Mouse (Mus musculus) heart, adult 2 months (tissue): ENCODE results near the gene Tsg101.

Experiments used
- CTCF ChIP-seq: fragments of 200-600 bp; IDR thresholded peaks from 2 replicates; pipeline ENCODE4 v1.8.1; 2022; ENCODE audit warnings: antibody characterized with exemption, mild to moderate bottlenecking, moderate library complexity
- EP300 ChIP-seq: fragments of 200-500 bp; IDR thresholded peaks from 2 replicates; pipeline ENCODE4 v1.6.1; 2011; ENCODE audit warnings: low read depth, low read length, control low read depth; ENCODE audit not compliant: insufficient read depth

DNA sequence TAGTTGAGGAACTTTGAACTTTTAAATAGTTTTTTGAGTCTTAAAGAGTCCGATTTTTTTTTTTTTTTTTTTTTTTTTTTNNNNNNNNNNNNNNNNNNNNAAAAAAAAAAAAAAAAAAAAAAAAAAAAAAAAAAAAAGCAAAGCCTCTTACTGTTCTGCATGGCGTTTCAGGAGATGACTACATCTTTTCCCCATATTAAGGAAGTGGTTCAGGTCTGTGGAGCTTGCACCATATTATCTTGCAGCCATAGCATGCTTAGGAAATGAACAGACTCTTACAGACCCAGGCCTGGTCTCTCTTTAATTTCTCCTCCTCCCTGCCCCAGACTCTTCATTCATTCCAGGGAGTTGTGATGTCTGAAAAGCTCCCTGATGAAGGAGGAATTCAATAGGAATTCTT, 38.8 kb downstream of the Tsg101 start:
- TF ChIP-seq EP300 = no peak
- no peak for TF ChIP-seq CTCF
